Comparison of ENCODE assay signal across 8 mouse cellular contexts in the genomic region with DNA sequence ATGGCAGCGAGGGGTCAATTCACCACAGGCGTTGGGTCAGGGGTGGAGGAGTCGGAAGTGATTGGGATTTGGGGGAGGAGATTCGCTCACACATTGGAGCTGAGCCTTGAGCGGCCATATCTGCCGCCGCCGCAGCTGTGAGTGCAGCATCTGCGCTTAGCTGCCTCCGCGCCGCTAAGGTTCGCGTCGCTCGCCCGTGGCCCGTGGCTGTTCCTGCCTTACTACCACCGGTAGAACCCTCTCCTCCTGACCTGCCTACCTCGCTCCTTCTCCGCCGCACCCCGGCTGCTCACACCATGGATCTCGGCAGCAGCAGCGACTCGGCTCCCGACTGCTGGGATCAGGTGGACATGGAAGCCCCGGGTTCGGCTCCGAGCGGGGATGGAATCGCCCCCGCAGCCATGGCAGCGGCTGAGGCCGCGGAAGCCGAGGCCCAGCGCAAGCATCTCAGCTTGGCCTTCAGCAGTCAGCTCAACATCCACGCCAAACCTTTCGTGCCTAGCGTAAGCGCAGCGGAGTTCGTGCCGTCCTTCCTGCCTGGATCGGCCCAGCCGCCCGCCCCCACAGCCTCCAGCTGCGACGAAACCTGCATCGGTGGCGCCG. TPM values are rescaled to one million over a fixed set of nuclear protein-coding genes. Genes with fewer than 3 reads are reported as not detected.
DNase-seq lines count a peak whose midpoint lies in the region; ATAC-seq lines count a peak whose summit lies in the region.

A gene (plus strand): TSS at position 109 of the 603 bp plus-strand sequence.

- H3K9me3 ChIP-seq in hindbrain, embryonic 12.5 days (replicated peaks): no peaks in the 10 kb centered on the region

- WGBS in hindbrain, embryonic 12.5 days: 18% methylated on average over 53 of the region's 53 CpGs

- H3K4me3 ChIP-seq in hindbrain, embryonic 12.5 days: peak within 1 kb of the TSS; percentile 59

- peak within 1 kb of the TSS; percentile 53 for H3K4me2 ChIP-seq in hindbrain, embryonic 12.5 days (replicated peaks)

- DNase-seq in adipocyte (ENCODE audit: low spot score): peak; percentile 46
- peak; percentile 45 for DNase-seq in cerebellum, adult 8-10 months
- peak; percentile 20 to 28 for DNase-seq in layer of hippocampus, postnatal 25 days (ENCODE audit: extremely low spot score in 1 of 2, low spot score in 1 of 2)
- peak; percentile 29 for DNase-seq in lung, postnatal 10 days
- peak; percentile 52 for DNase-seq in retina, adult 2 months (ENCODE audit: low read depth, low spot score)

- H3K4me1 ChIP-seq in hindbrain, embryonic 12.5 days: peaks cover 2% of the 10 kb centered on the region; the same call in 1 of the 2 replicates

- peaks cover 10% of the 10 kb centered on the region; the same call in 1 of the 2 replicates for H3K27me3 ChIP-seq in hindbrain, embryonic 12.5 days

- H3K27ac ChIP-seq in hindbrain, embryonic 12.5 days: peak within 1 kb of the TSS; percentile 77

- no peaks in the 10 kb centered on the region for H3K36me3 ChIP-seq in hindbrain, embryonic 12.5 days

- H3K9ac ChIP-seq in hindbrain, embryonic 12.5 days: peak within 1 kb of the TSS; percentile 73

- peak; percentile 95 for ATAC-seq in frontal cortex, adult (ENCODE audit: low TSS enrichment)
- peak; percentile 92 for ATAC-seq in hindbrain, embryonic 12.5 days (ENCODE audit: low FRiP score)
- ATAC-seq in monocyte, adult 5-6 weeks (replicated peaks; ENCODE audit: insufficient number of reproducible peaks, low FRiP score, low TSS enrichment, poor library complexity, severe bottlenecking): no peak

RNA-seq across cellular contexts. Expression of the gene that starts here (rescaled TPM):
- 11.7 and 12.7 TPM in 2 replicates for polyA plus RNA-seq in hindbrain, embryonic 12.5 days (2016; fragmentation: Nextera tagmentation; extraction: Ambion mirVana)
- total RNA-seq in layer of hippocampus, postnatal 25 days (2021): 10 to 100 TPM; 37.6 to 40.1 TPM
- total RNA-seq in monocyte, adult 5-6 weeks (2017): 0.67 to 3.5 TPM (median 2.9 TPM) in 3 replicates
